Mouse (Mus musculus) thymus, postnatal 4 days (tissue): ENCODE results near the gene Gzmd.
"Not testable (repeated sequence)": the region's sequence is repeated elsewhere in the genome, so short reads cannot be mapped to it uniquely, and the experiment has no call there.

Experiments
- DNase-seq: peaks from one replicate; pipeline ENCODE4 v3.0.0; 2021

Gene Gzmd

GRCm38 (mm10) chr14:56132508-56132907 is at the start of gene Gzmd:
Gene Gzmd, minus strand, starts transcription at chr14:56132608.
- DNase-seq = not testable (repeated sequence)

GRCm38 (mm10) chr14:56177651-56178050 is 45.2 kb upstream of the Gzmd start:
- DNase-seq = peak; percentile 80

- no peak for DNase-seq
These were observed 42.1 kb upstream of the Gzmd start, which contains the start of gene Gzmn for GRCm38 (mm10) chr14:56174499-56174898. Gene Gzmn, minus strand, starts transcription at chr14:56174599.

- DNase-seq = no peak
These were observed 41.0 kb upstream of the Gzmd start for GRCm38 (mm10) chr14:56173396-56173795.

- no peak for DNase-seq
These were observed 40.3 kb upstream of the Gzmd start for GRCm38 (mm10) chr14:56172744-56173143.

GRCm38 (mm10) chr14:56168009-56168408 is 35.6 kb upstream of the Gzmd start:
- no peak for DNase-seq

- DNase-seq = no peak
These were observed 29.7 kb upstream of the Gzmd start for GRCm38 (mm10) chr14:56162109-56162508.

GRCm38 (mm10) chr14:56159479-56159878 is 27.1 kb upstream of the Gzmd start, which contains the start of gene Gzmg:
Gene Gzmg, minus strand, starts transcription at chr14:56159579.
- not testable (repeated sequence) for DNase-seq

GRCm38 (mm10) chr14:56155340-56155739 is 22.9 kb upstream of the Gzmd start:
- peak; percentile 34 for DNase-seq

GRCm38 (mm10) chr14:56133675-56134074 is 1.3 kb upstream of the Gzmd start:
- not testable (repeated sequence) for DNase-seq

- DNase-seq = peak; percentile 14
These were observed 4.1 kb downstream of the Gzmd start for GRCm38 (mm10) chr14:56128341-56128740.

GRCm38 (mm10) chr14:56123516-56123915 is 8.9 kb downstream of the Gzmd start:
- DNase-seq = no peak

GRCm38 (mm10) chr14:56120525-56120924 is 11.9 kb downstream of the Gzmd start, which contains the start of gene Gzme:
Gene Gzme, minus strand, starts transcription at chr14:56120625.
- no peak for DNase-seq

GRCm38 (mm10) chr14:56115531-56116310 is 16.7 kb downstream of the Gzmd start:
- DNase-seq = not testable (repeated sequence)

- DNase-seq = no peak
These were observed 26.8 kb downstream of the Gzmd start for GRCm38 (mm10) chr14:56105447-56106180.

- DNase-seq = no peak
These were observed 27.4 kb downstream of the Gzmd start for GRCm38 (mm10) chr14:56105016-56105415.

GRCm38 (mm10) chr14:56103452-56103851 is 29.0 kb downstream of the Gzmd start:
- no peak for DNase-seq

GRCm38 (mm10) chr14:56102386-56102785 is 30.0 kb downstream of the Gzmd start, which contains the start of gene Ctsg:
Gene Ctsg, minus strand, starts transcription at chr14:56102574.
- no peak for DNase-seq

- peak; percentile 31 for DNase-seq
These were observed 33.5 kb downstream of the Gzmd start for GRCm38 (mm10) chr14:56098940-56099339.

GRCm38 (mm10) chr14:56097597-56097996 is 34.8 kb downstream of the Gzmd start:
- no peak for DNase-seq

- DNase-seq = no peak
These were observed 39.1 kb downstream of the Gzmd start for GRCm38 (mm10) chr14:56093353-56093752.

- no peak for DNase-seq
These were observed 45.7 kb downstream of the Gzmd start for GRCm38 (mm10) chr14:56086711-56087110.

GRCm38 (mm10) chr14:56085167-56085566 is 47.2 kb downstream of the Gzmd start, which contains the start of gene Mcpt8:
Gene Mcpt8, minus strand, starts transcription at chr14:56085273.
- no peak for DNase-seq

- no peak for DNase-seq
These were observed 50.4 kb downstream of the Gzmd start for GRCm38 (mm10) chr14:56082016-56082415.
